Mouse (Mus musculus) megakaryocyte-erythroid progenitor cell, adult 5-6 weeks (primary cell): ENCODE results near the gene Rpl11. TPM values are rescaled to one million over a fixed set of nuclear protein-coding genes. Genes with fewer than 3 reads are reported as not detected.

Experiments
- ATAC-seq: replicated peaks from 2 replicates; pipeline ENCODE4 v1.8.0; 2016; ENCODE audit warnings: mild to moderate bottlenecking, inconsistent platforms; ENCODE audit not compliant: severe bottlenecking, poor library complexity, low FRiP score, low TSS enrichment
- total RNA-seq, 2 experiments: library from RNA; stranded (forward) in 1 of 2; stranded (reverse) in 1 of 2; fragments of 200-1000, 215-1000 nt in 1 of 2; fragments of >200 nt in 1 of 2; fragmentation: Nextera tagmentation in 1 of 2; gene quantifications; 2 replicates each; pipeline ENCODE4 v1.2.3; 2014 to 2017

Gene Rpl11
- total RNA-seq, 2 experiments from 2014 or later: 1,345 to 1,812 TPM

GRCm38 (mm10) chr4:136033231-136033630, 20.0 kb downstream of the Rpl11 start:
- ATAC-seq: no peak

- peak; percentile 68 for ATAC-seq
Measured at GRCm38 (mm10) chr4:136030968-136031909, 22.0 kb downstream of the Rpl11 start.

- peak; percentile 16; the same call in 1 of the 2 replicates for ATAC-seq
Measured at GRCm38 (mm10) chr4:136028689-136029088, 24.5 kb downstream of the Rpl11 start.

GRCm38 (mm10) chr4:136028132-136028564, 25.1 kb downstream of the Rpl11 start:
- ATAC-seq: peak; percentile 35; the same call in 1 of the 2 replicates

GRCm38 (mm10) chr4:136027416-136028131, 25.7 kb downstream of the Rpl11 start:
- ATAC-seq: no peak

GRCm38 (mm10) chr4:136025350-136025749, 27.9 kb downstream of the Rpl11 start:
- ATAC-seq: no peak

- ATAC-seq: no peak
Measured at GRCm38 (mm10) chr4:136022924-136023323, 30.3 kb downstream of the Rpl11 start.

- peak; percentile 99 for ATAC-seq
Measured at GRCm38 (mm10) chr4:136021549-136022047, 31.6 kb downstream of the Rpl11 start, which contains the start of gene Eloa. Eloa (minus strand) TSS chr4:136021763.

GRCm38 (mm10) chr4:136020743-136021548, 32.3 kb downstream of the Rpl11 start:
- ATAC-seq: 0 out of 2 replicates have a peak, but pooled peaks have one; percentile 35

- no peak for ATAC-seq
Measured at GRCm38 (mm10) chr4:136016059-136016602, 37.1 kb downstream of the Rpl11 start.

- ATAC-seq: no peak
Measured at GRCm38 (mm10) chr4:136010586-136010985, 42.6 kb downstream of the Rpl11 start.

GRCm38 (mm10) chr4:136008782-136009447, 44.3 kb downstream of the Rpl11 start:
- no peak for ATAC-seq

- no peak for ATAC-seq
Measured at GRCm38 (mm10) chr4:136006821-136007220, 46.4 kb downstream of the Rpl11 start.

- no peak for ATAC-seq
Measured at GRCm38 (mm10) chr4:136004921-136005320, 48.3 kb downstream of the Rpl11 start.

- ATAC-seq: peak; percentile 74; the same call in 1 of the 2 replicates
Measured at GRCm38 (mm10) chr4:136004107-136004675, 49.0 kb downstream of the Rpl11 start.

GRCm38 (mm10) chr4:135995118-135995517, 58.1 kb downstream of the Rpl11 start:
- no peak for ATAC-seq

- no peak for ATAC-seq
Measured at GRCm38 (mm10) chr4:135993941-135994340, 59.3 kb downstream of the Rpl11 start.

- no peak for ATAC-seq
Measured at GRCm38 (mm10) chr4:135987714-135988113, 65.5 kb downstream of the Rpl11 start.
